Mouse (Mus musculus): Measurements from ENCODE around the gene Panx1. TPM values are rescaled to one million over a fixed set of nuclear protein-coding genes. Genes with fewer than 3 reads are reported as not detected.
A peak's percentile ranks its signal among the peaks of the same experiment; 100 is the strongest.

The Panx1 gene
- polyA plus RNA-seq (2015; fragmentation: Nextera tagmentation; extraction: Ambion mirVana) = 165 and 168 TPM in 2 replicates

GRCm38 (mm10) chr9:15045084-15045669 lies at the start of gene Panx1:
Gene Panx1, minus strand, starts transcription at chr9:15045478.
- WGBS = 0% methylated on average over 60 of the region's 68 CpGs

DNA sequence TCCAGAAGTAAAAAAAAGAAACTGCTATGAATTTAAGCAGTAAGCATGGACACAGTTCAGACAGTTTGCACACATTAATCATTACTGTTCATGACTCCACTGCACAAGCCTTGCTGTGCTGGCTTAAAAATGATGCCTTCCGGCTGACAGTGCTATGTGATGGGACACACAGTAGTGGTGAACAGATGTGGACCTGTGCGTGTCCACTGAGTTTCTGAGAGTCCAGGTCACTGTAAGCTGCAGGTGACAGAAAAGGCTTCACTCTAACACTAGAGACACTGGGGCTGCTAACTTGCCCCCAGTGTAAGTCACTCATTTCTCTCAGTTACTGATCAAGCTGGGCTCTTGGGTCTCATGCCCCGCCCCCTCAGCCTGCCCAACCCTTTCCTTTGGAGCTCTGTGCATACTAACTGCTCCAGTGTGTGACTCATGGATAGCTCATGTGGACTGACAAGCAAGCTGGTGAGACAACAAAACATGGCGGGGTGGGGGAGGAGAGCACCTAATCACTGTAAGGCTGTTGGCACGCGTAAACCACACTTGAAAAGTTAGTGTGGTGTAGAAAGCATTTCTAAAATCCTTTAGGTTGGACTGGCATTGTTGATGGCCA lies 23.5 kb upstream of the Panx1 start:
- ATAC-seq = no peak
- Histone ChIP-seq H3K4me3 (ENCODE audit: low read depth, low read length) (no peak overlapping the region), H3K4me2 (ENCODE audit: low read length) (no peak overlapping the region), H3K27ac (ENCODE audit: low read length) (no peak overlapping the region), H3K27me3 (ENCODE audit: control insufficient read depth, insufficient read depth, low read depth, low read length) (no peaks in the 10 kb centered on the region), H3K36me3 (ENCODE audit: control insufficient read depth, insufficient read depth, low read length) (no peaks in the 10 kb centered on the region), H3K9ac (ENCODE audit: low read depth, low read length) (no peak overlapping the region), H3K9me3 (replicated peaks; ENCODE audit: control insufficient read depth, low read length, poor library complexity, severe bottlenecking) (no peaks in the 10 kb centered on the region), H3K4me1 (ENCODE audit: control insufficient read depth, insufficient read depth, low read length) (no peaks in the 10 kb centered on the region)
- 77% methylated on average over 6 of the region's 6 CpGs for WGBS

More at GRCm38 (mm10) chr9:15045084-15045669, at the start of gene Panx1:
- Histone ChIP-seq H3K27me3 (ENCODE audit: control insufficient read depth, insufficient read depth, low read depth, low read length) (no peaks in the 10 kb centered on the region), H3K9ac (ENCODE audit: low read depth, low read length) (peak within 1 kb of the TSS; percentile 97), H3K27ac (ENCODE audit: low read length) (peak within 1 kb of the TSS; percentile 97), H3K9me3 (replicated peaks; ENCODE audit: control insufficient read depth, low read length, poor library complexity, severe bottlenecking) (no peaks in the 10 kb centered on the region), H3K4me3 (ENCODE audit: low read depth, low read length) (peak within 1 kb of the TSS; percentile 63), H3K4me2 (ENCODE audit: low read length) (peak within 1 kb of the TSS; percentile 87), H3K4me1 (ENCODE audit: control insufficient read depth, insufficient read depth, low read length) (peaks cover 34% of the 10 kb centered on the region), H3K36me3 (ENCODE audit: control insufficient read depth, insufficient read depth, low read length) (no peaks in the 10 kb centered on the region)
- ATAC-seq = peak; percentile 95

GRCm38 (mm10) chr9:15067995-15068685 lies 22.9 kb upstream of the Panx1 start:
- no peaks in the 10 kb centered on the region for H3K4me1 ChIP-seq (ENCODE audit: control insufficient read depth, insufficient read depth, low read length)
- no peak overlapping the region for H3K27ac ChIP-seq (ENCODE audit: low read length)
- no peaks in the 10 kb centered on the region for H3K36me3 ChIP-seq (ENCODE audit: control insufficient read depth, insufficient read depth, low read length)
- no peak overlapping the region for H3K4me2 ChIP-seq (ENCODE audit: low read length)
- WGBS = 80% methylated on average over 7 of the region's 7 CpGs
- no peak overlapping the region for H3K9ac ChIP-seq (ENCODE audit: low read depth, low read length)
- no peak overlapping the region for H3K4me3 ChIP-seq (ENCODE audit: low read depth, low read length)
- no peaks in the 10 kb centered on the region for H3K27me3 ChIP-seq (ENCODE audit: control insufficient read depth, insufficient read depth, low read depth, low read length)
- H3K9me3 ChIP-seq (replicated peaks; ENCODE audit: control insufficient read depth, low read length, poor library complexity, severe bottlenecking) = no peaks in the 10 kb centered on the region
- ATAC-seq = no peak

- WGBS = 23% methylated on average over 1 of the region's 1 CpGs
- Histone ChIP-seq H3K4me3 (ENCODE audit: low read depth, low read length) (no peak overlapping the region), H3K27ac (ENCODE audit: low read length) (no peak overlapping the region), H3K36me3 (ENCODE audit: control insufficient read depth, insufficient read depth, low read length) (no peaks in the 10 kb centered on the region), H3K4me1 (ENCODE audit: control insufficient read depth, insufficient read depth, low read length) (no peaks in the 10 kb centered on the region), H3K27me3 (ENCODE audit: control insufficient read depth, insufficient read depth, low read depth, low read length) (no peaks in the 10 kb centered on the region), H3K9me3 (replicated peaks; ENCODE audit: control insufficient read depth, low read length, poor library complexity, severe bottlenecking) (no peaks in the 10 kb centered on the region), H3K4me2 (ENCODE audit: low read length) (no peak overlapping the region), H3K9ac (ENCODE audit: low read depth, low read length) (no peak overlapping the region)
- no peak for ATAC-seq
Observed at GRCm38 (mm10) chr9:15064176-15064575, 18.9 kb upstream of the Panx1 start.

- Histone ChIP-seq H3K36me3 (ENCODE audit: control insufficient read depth, insufficient read depth, low read length) (no peaks in the 10 kb centered on the region), H3K27ac (ENCODE audit: low read length) (no peak overlapping the region), H3K4me1 (ENCODE audit: control insufficient read depth, insufficient read depth, low read length) (no peaks in the 10 kb centered on the region), H3K27me3 (ENCODE audit: control insufficient read depth, insufficient read depth, low read depth, low read length) (no peaks in the 10 kb centered on the region), H3K4me3 (ENCODE audit: low read depth, low read length) (no peak overlapping the region), H3K4me2 (ENCODE audit: low read length) (no peak overlapping the region), H3K9ac (ENCODE audit: low read depth, low read length) (no peak overlapping the region), H3K9me3 (replicated peaks; ENCODE audit: control insufficient read depth, low read length, poor library complexity, severe bottlenecking) (no peaks in the 10 kb centered on the region)
- ATAC-seq = no peak
- WGBS = 94% methylated on average over 5 of the region's 5 CpGs
Observed at GRCm38 (mm10) chr9:15060847-15061246, 15.6 kb upstream of the Panx1 start.

- 91% methylated on average over 6 of the region's 6 CpGs for WGBS
Observed at GRCm38 (mm10) chr9:15060026-15060425, 14.7 kb upstream of the Panx1 start.

DNA sequence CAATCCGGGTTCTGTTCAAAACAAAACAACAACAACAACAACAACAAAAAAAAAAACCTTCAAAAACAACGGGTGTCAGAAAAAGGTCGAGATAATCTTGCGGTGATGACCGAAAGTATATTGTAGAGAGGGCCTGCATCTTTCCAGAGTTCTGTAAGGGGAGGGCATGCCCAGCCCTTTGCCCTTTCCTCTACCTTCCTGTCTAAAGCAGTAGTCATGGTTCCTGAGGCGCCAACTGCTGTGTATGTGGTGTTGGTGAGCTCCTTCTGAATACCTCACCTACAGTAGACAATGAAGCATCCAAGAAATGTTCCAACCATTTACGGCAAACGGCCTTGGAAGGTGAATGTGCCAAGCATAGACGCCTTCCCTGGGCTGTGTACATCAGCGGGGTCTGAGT lies 462 bp upstream of the Panx1 start:
- Histone ChIP-seq H3K9ac (ENCODE audit: low read depth, low read length) (peak overlapping the region; percentile 97), H3K4me1 (ENCODE audit: control insufficient read depth, insufficient read depth, low read length) (peaks cover 34% of the 10 kb centered on the region), H3K27ac (ENCODE audit: low read length) (peak overlapping the region; percentile 97), H3K9me3 (replicated peaks; ENCODE audit: control insufficient read depth, low read length, poor library complexity, severe bottlenecking) (no peaks in the 10 kb centered on the region), H3K4me2 (ENCODE audit: low read length) (peak overlapping the region; percentile 87), H3K36me3 (ENCODE audit: control insufficient read depth, insufficient read depth, low read length) (no peaks in the 10 kb centered on the region), H3K27me3 (ENCODE audit: control insufficient read depth, insufficient read depth, low read depth, low read length) (no peaks in the 10 kb centered on the region), H3K4me3 (ENCODE audit: low read depth, low read length) (peak overlapping the region; percentile 63)
- ATAC-seq = peak; percentile 55
- WGBS = 45% methylated on average over 10 of the region's 10 CpGs

More at GRCm38 (mm10) chr9:15060026-15060425, 14.7 kb upstream of the Panx1 start:
- H3K36me3 ChIP-seq (ENCODE audit: control insufficient read depth, insufficient read depth, low read length) = no peaks in the 10 kb centered on the region
- no peaks in the 10 kb centered on the region for H3K27me3 ChIP-seq (ENCODE audit: control insufficient read depth, insufficient read depth, low read depth, low read length)
- no peaks in the 10 kb centered on the region for H3K9me3 ChIP-seq (replicated peaks; ENCODE audit: control insufficient read depth, low read length, poor library complexity, severe bottlenecking)
- H3K9ac ChIP-seq (ENCODE audit: low read depth, low read length) = no peak overlapping the region
- no peak overlapping the region for H3K4me2 ChIP-seq (ENCODE audit: low read length)
- no peak for ATAC-seq
- no peak overlapping the region for H3K27ac ChIP-seq (ENCODE audit: low read length)
- H3K4me3 ChIP-seq (ENCODE audit: low read depth, low read length) = no peak overlapping the region
- H3K4me1 ChIP-seq (ENCODE audit: control insufficient read depth, insufficient read depth, low read length) = no peaks in the 10 kb centered on the region

DNA sequence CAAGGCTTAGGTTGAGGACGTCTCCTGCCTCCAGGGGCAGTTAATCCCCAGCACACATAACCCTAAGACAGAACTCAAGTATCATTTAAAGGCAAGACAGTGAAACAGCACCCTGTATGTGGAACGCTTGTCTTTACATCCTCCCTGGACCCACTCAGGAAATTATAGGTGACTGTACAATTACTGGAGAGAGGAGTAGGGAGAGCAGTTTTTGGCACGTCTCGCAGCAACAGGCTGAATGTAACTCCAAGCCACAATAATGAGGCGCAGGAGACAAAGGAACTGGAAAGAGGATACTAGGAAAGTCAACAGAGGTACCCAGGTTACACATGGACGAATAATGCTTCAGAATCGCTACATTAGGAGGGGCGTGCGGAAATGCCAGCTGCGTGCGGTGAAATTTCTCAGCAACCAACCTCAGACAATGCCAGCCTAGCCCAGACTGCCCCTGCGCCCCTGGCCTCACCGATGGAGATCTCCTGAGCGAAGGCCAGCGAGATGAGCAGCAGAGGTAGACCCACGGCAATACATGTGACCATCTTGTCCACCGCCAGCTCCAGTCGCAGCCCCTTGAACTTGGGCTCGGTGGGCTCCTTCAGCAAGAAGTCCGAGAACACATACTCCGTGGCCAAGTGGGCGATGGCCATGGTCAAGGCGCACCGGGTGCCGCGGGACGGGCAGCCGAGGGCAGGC lies 741 bp downstream of the Panx1 start:
- H3K4me1 ChIP-seq (ENCODE audit: control insufficient read depth, insufficient read depth, low read length) = peaks cover 34% of the 10 kb centered on the region
- under 1% methylated on average over 28 of the region's 28 CpGs for WGBS

More for the DNA sequence above, 741 bp downstream of the Panx1 start:
- Histone ChIP-seq H3K27ac (ENCODE audit: low read length) (peak overlapping the region; percentile 97), H3K4me2 (ENCODE audit: low read length) (peak overlapping the region; percentile 87), H3K9me3 (replicated peaks; ENCODE audit: control insufficient read depth, low read length, poor library complexity, severe bottlenecking) (no peaks in the 10 kb centered on the region), H3K9ac (ENCODE audit: low read depth, low read length) (peak overlapping the region; percentile 97), H3K4me3 (ENCODE audit: low read depth, low read length) (peak overlapping the region; percentile 63), H3K27me3 (ENCODE audit: control insufficient read depth, insufficient read depth, low read depth, low read length) (no peaks in the 10 kb centered on the region), H3K36me3 (ENCODE audit: control insufficient read depth, insufficient read depth, low read length) (no peaks in the 10 kb centered on the region)
- ATAC-seq = peak; percentile 59

All from midbrain, embryonic 16.5 days (tissue).